Mouse (Mus musculus): ENCODE results near the gene Ascl5. TPM values are rescaled to one million over a fixed set of nuclear protein-coding genes. Genes with fewer than 3 reads are reported as not detected.
A peak's percentile ranks its signal among the peaks of the same experiment; 100 is the strongest.

Ascl5 gene
- polyA plus RNA-seq, 1 experiment = not detected

DNA sequence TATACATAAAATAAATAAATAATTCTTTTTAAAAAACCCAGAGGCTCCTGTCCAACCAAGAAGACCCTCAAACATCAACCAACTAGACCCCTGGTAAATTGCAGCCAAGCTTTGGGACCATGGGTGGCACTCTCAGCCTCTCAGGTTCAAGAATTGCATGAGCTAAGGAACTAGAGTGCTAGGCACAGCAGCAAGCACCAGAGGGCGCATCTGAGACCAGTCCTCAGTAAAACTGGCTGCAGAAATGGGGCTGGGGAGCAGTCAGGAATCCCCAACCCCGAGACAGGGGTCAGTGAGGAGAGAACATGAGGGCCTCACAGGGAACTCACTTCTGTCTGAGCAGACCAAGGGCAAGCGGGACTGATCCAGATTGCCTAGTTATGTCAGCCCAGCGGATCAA lies 4.8 kb upstream of the Ascl5 start:
- Histone ChIP-seq H3K4me3 (ENCODE audit: insufficient read depth, low read depth, low read length) (no peak overlapping the region), H3K27ac (ENCODE audit: insufficient read depth, low read depth, low read length) (no peak overlapping the region), H3K4me1 (ENCODE audit: control insufficient read depth, insufficient read depth, low read length) (peaks cover 16% of the 10 kb centered on the region)
- TF ChIP-seq POLR2A (IDR thresholded peaks at IDR 0.05; ENCODE audit: insufficient read depth, low read depth, low read length) (no peak), CTCF (IDR thresholded peaks at IDR 0.05; ENCODE audit: insufficient read depth, low read depth, low read length) (peak; percentile 76; the same call in 1 of the 2 replicates)
- 23% methylated on average over 4 of the region's 4 CpGs for WGBS

DNA sequence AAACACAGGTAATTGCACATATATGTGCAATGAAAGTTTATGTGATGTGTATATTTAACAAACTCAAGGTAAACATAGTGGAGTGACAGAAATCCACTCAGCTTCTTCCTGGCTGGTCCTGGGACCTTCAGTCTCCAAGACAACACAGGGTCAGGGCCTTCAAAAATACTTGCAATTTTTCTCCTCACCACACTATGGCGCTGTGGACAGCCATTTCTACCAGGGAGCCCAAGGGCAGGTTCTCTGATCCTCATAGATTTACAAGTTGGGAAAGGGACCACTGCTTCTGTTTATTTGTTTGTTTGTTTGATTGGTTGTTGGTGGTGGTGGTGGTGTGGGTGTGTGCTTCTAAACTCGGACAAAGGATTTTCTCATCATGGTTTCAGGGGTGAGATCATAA lies 3.2 kb upstream of the Ascl5 start:
- TF ChIP-seq POLR2A (IDR thresholded peaks at IDR 0.05; ENCODE audit: insufficient read depth, low read depth, low read length) = no peak
- TF ChIP-seq CTCF (IDR thresholded peaks at IDR 0.05; ENCODE audit: insufficient read depth, low read depth, low read length) = no peak
- Histone ChIP-seq H3K4me1 (ENCODE audit: control insufficient read depth, insufficient read depth, low read length) (peaks cover 24% of the 10 kb centered on the region), H3K27ac (ENCODE audit: insufficient read depth, low read depth, low read length) (no peak overlapping the region), H3K4me3 (ENCODE audit: insufficient read depth, low read depth, low read length) (no peak overlapping the region)
- 13% methylated on average over 2 of the region's 2 CpGs for WGBS

DNA sequence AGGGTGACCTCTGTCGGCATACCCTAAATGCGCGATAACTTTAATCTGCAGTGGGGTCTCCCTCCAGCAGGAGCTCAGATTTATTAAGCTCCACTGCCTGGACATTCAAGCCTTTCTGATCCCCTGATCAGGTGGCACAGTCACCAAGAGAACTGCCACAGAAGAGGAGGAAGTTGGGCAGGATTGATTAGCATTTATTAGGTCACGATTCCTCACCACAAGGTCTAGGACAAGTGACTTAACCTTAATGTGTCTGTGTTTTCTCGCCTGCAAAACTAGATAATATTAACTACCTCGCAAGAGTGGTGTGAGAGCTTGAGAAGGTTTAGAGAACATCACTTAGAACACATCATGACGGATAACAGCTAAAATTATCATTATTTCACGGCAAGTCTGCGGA lies 2.7 kb upstream of the Ascl5 start:
- TF ChIP-seq POLR2A (IDR thresholded peaks at IDR 0.05; ENCODE audit: insufficient read depth, low read depth, low read length) = no peak
- no peak for TF ChIP-seq CTCF (IDR thresholded peaks at IDR 0.05; ENCODE audit: insufficient read depth, low read depth, low read length)
- peaks cover 28% of the 10 kb centered on the region for H3K4me1 ChIP-seq (ENCODE audit: control insufficient read depth, insufficient read depth, low read length)
- WGBS = 81% methylated on average over 9 of the region's 9 CpGs
- H3K4me3 ChIP-seq (ENCODE audit: insufficient read depth, low read depth, low read length) = no peak overlapping the region
- H3K27ac ChIP-seq (ENCODE audit: insufficient read depth, low read depth, low read length) = no peak overlapping the region

DNA sequence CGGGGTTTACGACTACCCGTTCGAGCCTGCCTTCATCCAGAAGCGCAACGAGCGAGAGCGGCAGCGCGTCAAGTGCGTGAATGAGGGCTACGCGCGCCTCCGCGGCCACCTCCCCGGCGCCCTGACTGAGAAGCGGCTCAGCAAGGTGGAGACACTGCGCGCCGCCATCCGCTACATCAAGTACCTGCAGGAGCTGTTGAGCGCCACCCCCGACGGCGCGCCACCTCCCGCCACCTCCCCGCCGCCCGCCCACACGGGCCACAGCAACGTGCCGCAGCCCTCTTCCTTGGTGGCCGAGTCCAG lies 360 bp downstream of the Ascl5 start:
- H3K4me3 ChIP-seq (ENCODE audit: insufficient read depth, low read depth, low read length) = peak overlapping the region; percentile 35
- TF ChIP-seq POLR2A (IDR thresholded peaks at IDR 0.05; ENCODE audit: insufficient read depth, low read depth, low read length) (no peak), CTCF (IDR thresholded peaks at IDR 0.05; ENCODE audit: insufficient read depth, low read depth, low read length) (no peak)
- 3% methylated on average over 36 of the region's 36 CpGs for WGBS

DNA sequence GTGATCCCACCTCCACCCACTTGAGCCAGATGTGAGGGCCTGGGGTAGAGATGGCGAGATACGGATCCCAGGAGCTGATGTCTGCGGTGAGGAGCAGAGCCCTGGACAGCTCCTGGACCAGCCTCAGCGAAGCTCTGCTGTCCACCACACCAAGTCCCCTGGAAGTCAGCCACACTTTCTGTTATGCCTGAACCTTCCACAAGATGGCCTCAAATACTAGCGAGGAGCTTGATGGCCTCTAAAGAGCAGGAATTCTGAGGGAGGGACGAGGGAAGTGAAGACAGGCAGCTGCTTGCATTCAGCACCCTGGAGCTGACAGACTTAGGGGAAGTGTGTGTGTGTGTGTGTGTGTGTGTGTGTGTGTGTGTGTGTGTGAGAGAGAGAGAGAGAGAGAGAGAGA lies 861 bp downstream of the Ascl5 start:
- WGBS = 5% methylated on average over 6 of the region's 6 CpGs
- peak overlapping the region; percentile 35; the same call in 1 of the 2 replicates for H3K4me3 ChIP-seq (ENCODE audit: insufficient read depth, low read depth, low read length)

More for the DNA sequence above, 360 bp downstream of the Ascl5 start:
- Histone ChIP-seq H3K27ac (ENCODE audit: insufficient read depth, low read depth, low read length) (no peak overlapping the region), H3K4me1 (ENCODE audit: control insufficient read depth, insufficient read depth, low read length) (peaks cover 46% of the 10 kb centered on the region)

DNA sequence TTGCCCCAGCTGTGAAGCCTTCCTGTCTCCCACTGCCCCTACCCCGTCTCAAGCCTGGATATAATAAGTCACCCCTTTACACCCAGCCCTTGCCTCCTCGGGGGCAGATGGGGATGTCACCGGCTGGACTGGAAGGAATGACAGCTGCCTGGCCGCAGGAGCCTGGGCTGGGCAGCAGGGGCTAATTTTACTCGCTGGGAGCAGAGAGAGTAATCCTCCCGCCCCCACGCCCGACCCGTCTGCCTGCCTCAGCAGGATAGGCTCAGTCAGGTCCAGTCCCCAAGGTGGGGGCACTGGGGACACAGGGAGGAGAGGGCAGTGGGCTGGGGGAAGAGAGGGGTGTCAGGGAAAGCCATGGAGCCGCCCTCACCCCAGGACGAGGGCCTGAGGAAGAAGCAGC lies 1.9 kb downstream of the Ascl5 start, which contains the start of gene Cacna1s:
Gene Cacna1s (plus strand): TSS at position 204 of the 400 bp plus-strand sequence.
- Histone ChIP-seq H3K4me1 (ENCODE audit: control insufficient read depth, insufficient read depth, low read length) (peaks cover 54% of the 10 kb centered on the region), H3K4me3 (ENCODE audit: insufficient read depth, low read depth, low read length) (no peak within 1 kb of the TSS), H3K27ac (ENCODE audit: insufficient read depth, low read depth, low read length) (no peak within 1 kb of the TSS)
- WGBS = 63% methylated on average over 11 of the region's 11 CpGs
- no peak for TF ChIP-seq CTCF (IDR thresholded peaks at IDR 0.05; ENCODE audit: insufficient read depth, low read depth, low read length)
- no peak for TF ChIP-seq POLR2A (IDR thresholded peaks at IDR 0.05; ENCODE audit: insufficient read depth, low read depth, low read length)

More for the DNA sequence above, 861 bp downstream of the Ascl5 start:
- TF ChIP-seq CTCF (IDR thresholded peaks at IDR 0.05; ENCODE audit: insufficient read depth, low read depth, low read length) (peak; percentile 53), POLR2A (IDR thresholded peaks at IDR 0.05; ENCODE audit: insufficient read depth, low read depth, low read length) (no peak)
- Histone ChIP-seq H3K27ac (ENCODE audit: insufficient read depth, low read depth, low read length) (no peak overlapping the region), H3K4me1 (ENCODE audit: control insufficient read depth, insufficient read depth, low read length) (peaks cover 48% of the 10 kb centered on the region)

DNA sequence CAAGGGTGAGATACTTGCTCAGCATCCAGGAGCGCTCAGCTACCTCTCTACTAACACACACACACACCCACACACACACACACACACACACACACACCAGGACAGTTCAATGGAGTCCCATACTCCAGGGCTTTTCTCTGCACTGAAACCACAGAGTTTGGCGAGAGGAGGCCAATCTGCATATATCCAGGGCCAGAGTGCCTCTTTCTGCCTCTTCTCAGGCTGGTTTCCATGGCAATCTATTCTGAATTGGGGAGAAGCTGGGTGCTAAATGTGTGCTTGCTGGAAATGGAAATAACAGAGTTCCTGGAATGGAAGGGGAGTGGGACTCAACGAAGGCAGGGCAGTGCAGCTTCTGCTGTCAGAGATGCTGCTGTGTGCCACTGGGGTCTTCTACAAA lies 5.2 kb downstream of the Ascl5 start:
- no peak overlapping the region for H3K4me3 ChIP-seq (ENCODE audit: insufficient read depth, low read depth, low read length)
- peak overlapping the region; percentile 86 for H3K27ac ChIP-seq (ENCODE audit: insufficient read depth, low read depth, low read length)
- peaks cover 46% of the 10 kb centered on the region for H3K4me1 ChIP-seq (ENCODE audit: control insufficient read depth, insufficient read depth, low read length)

DNA sequence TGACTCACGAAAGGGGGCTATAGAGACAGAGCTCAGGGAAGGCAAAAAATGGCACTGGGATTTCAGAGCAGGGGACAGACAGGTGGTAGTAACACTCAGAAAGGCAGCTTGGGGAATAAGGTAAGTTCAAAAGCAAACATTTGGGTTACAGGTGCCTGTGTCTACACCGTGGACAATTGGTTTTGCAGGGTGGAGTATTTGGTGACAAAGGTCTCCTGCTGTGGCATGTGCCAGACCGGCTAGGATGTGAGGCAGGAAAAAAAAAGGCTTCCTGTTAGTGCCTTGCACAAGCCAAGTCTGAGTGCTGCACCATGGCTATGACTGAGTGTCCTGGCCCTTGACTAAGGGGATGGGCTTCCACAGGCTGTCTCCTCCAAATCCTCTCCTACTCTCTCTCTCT lies 8.0 kb downstream of the Ascl5 start:
- H3K4me3 ChIP-seq (ENCODE audit: insufficient read depth, low read depth, low read length) = no peak overlapping the region
- H3K4me1 ChIP-seq (ENCODE audit: control insufficient read depth, insufficient read depth, low read length) = peaks cover 34% of the 10 kb centered on the region
- 69% methylated on average over 3 of the region's 3 CpGs for WGBS
- no peak overlapping the region for H3K27ac ChIP-seq (ENCODE audit: insufficient read depth, low read depth, low read length)
- TF ChIP-seq POLR2A (IDR thresholded peaks at IDR 0.05; ENCODE audit: insufficient read depth, low read depth, low read length) (no peak), CTCF (IDR thresholded peaks at IDR 0.05; ENCODE audit: insufficient read depth, low read depth, low read length) (no peak)

More for the DNA sequence above, 5.2 kb downstream of the Ascl5 start:
- no peak for TF ChIP-seq POLR2A (IDR thresholded peaks at IDR 0.05; ENCODE audit: insufficient read depth, low read depth, low read length)
- 23% methylated on average over 3 of the region's 3 CpGs for WGBS

DNA sequence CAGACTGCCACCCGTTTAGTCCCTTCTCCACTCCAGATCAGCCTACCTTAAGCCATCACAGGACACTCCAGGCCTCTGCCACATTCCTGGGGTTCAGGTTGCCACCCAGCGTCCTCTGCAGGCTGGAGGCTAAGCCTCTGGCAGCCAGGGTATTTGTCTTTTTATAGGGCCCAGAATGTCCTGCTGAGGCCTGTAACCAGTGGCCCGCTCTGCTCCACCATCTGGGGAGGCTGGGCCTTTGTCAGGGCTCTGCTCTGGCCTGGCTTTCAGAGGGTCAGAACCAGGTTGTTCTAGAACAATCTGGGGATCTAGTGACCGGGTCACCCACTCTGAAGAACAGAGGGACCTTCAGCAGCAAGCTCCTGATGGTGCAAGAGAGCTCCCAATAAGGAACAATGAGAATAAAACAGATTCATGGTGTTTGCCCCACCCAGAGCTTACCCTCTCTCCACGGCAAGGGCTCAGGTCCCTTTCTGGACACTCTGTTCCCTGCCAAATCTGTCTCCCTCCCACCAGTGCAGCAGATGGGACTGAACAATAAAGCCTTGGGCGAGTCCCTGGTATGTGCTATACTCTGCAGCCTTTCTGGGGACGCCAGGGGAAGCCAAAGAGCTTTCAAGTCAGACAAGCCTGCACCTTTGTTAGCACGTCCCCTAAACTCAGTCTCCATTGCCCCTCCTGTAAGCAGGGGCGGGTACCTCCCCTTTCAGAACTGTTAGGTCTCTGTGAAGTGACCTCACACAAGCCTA lies 10.6 kb downstream of the Ascl5 start:
- TF ChIP-seq CTCF (IDR thresholded peaks at IDR 0.05; ENCODE audit: insufficient read depth, low read depth, low read length) (no peak), POLR2A (IDR thresholded peaks at IDR 0.05; ENCODE audit: insufficient read depth, low read depth, low read length) (no peak)
- WGBS = 64% methylated on average over 9 of the region's 9 CpGs
- peaks cover 28% of the 10 kb centered on the region for H3K4me1 ChIP-seq (ENCODE audit: control insufficient read depth, insufficient read depth, low read length)
- H3K27ac ChIP-seq (ENCODE audit: insufficient read depth, low read depth, low read length) = no peak overlapping the region
- H3K4me3 ChIP-seq (ENCODE audit: insufficient read depth, low read depth, low read length) = no peak overlapping the region

All from olfactory bulb, adult 2 months (tissue).